Mouse (Mus musculus) gastrocnemius, postnatal 4 days (tissue): ENCODE measurements around the gene Trex1. TPM values are rescaled to one million over a fixed set of nuclear protein-coding genes. Genes with fewer than 3 reads are reported as not detected.

Source experiments
- DNase-seq, 2 experiments: peaks; one replicate each; pipeline ENCODE4 v3.0.0; 2021 to 2022; ENCODE audit warnings: low spot score in 2 of 2, mixed read lengths in 2 of 2
- total RNA-seq, 2 experiments: library from RNA; stranded (reverse); gene quantifications; 2 replicates each; pipeline ENCODE4 v1.2.3; 2021

Trex1 gene
- total RNA-seq, 2 experiments from 2014 or later, result 10.3 to 12.0 TPM

- DNase-seq, result no peak
Measured at GRCm38 (mm10) chr9:109090446-109090845, 30.9 kb upstream of the Trex1 start.

- peak in 1 of 2 experiments; percentile 49 for DNase-seq
Measured at GRCm38 (mm10) chr9:109087987-109088386, 28.5 kb upstream of the Trex1 start.

GRCm38 (mm10) chr9:109084922-109085321 lies 25.4 kb upstream of the Trex1 start:
- no peak for DNase-seq

- peak; percentile 50 to 77 for DNase-seq
Measured at GRCm38 (mm10) chr9:109082124-109082800, 22.7 kb upstream of the Trex1 start, which contains the start of the genes Ccdc51 and Tma7. TSS of gene Ccdc51 (plus strand) at chr9:109082493. TSS of gene Tma7 (minus strand) at chr9:109082587.

GRCm38 (mm10) chr9:109081749-109082123 lies 22.2 kb upstream of the Trex1 start:
- DNase-seq, result no peak

- DNase-seq, result no peak
Measured at GRCm38 (mm10) chr9:109080516-109080915, 21.0 kb upstream of the Trex1 start.

GRCm38 (mm10) chr9:109073661-109074573 lies 14.4 kb upstream of the Trex1 start, which contains the start of gene Atrip:
TSS of gene Atrip (minus strand) at chr9:109074124.
- peak; percentile 80 to 93 for DNase-seq

GRCm38 (mm10) chr9:109068095-109068735 lies 8.7 kb upstream of the Trex1 start:
- DNase-seq, result no peak

GRCm38 (mm10) chr9:109060898-109061295 lies 1.4 kb upstream of the Trex1 start:
- DNase-seq, result peak in 1 of 2 experiments; percentile 12

GRCm38 (mm10) chr9:109060184-109060897 lies 807 bp upstream of the Trex1 start:
- peak in 1 of 2 experiments; percentile 15 for DNase-seq

- DNase-seq, result peak in 1 of 2 experiments; percentile 16
Measured at GRCm38 (mm10) chr9:109058006-109058765, 1.3 kb downstream of the Trex1 start.

GRCm38 (mm10) chr9:109057543-109057942 lies 2.0 kb downstream of the Trex1 start:
- DNase-seq, result peak in 1 of 2 experiments; percentile 11

- DNase-seq, result peak in 1 of 2 experiments; percentile 12
Measured at GRCm38 (mm10) chr9:109056916-109057315, 2.6 kb downstream of the Trex1 start.

GRCm38 (mm10) chr9:109056081-109056690 lies 3.3 kb downstream of the Trex1 start:
- peak in 1 of 2 experiments; percentile 18 for DNase-seq

- DNase-seq, result peak in 1 of 2 experiments; percentile 15
Measured at GRCm38 (mm10) chr9:109055271-109056030, 4.1 kb downstream of the Trex1 start.

- DNase-seq, result peak; percentile 19 to 55
Measured at GRCm38 (mm10) chr9:109054712-109055111, 4.8 kb downstream of the Trex1 start.

GRCm38 (mm10) chr9:109053851-109054250 lies 5.7 kb downstream of the Trex1 start:
- DNase-seq, result peak in 1 of 2 experiments; percentile 11

- DNase-seq, result peak in 1 of 2 experiments; percentile 12
Measured at GRCm38 (mm10) chr9:109053366-109053765, 6.2 kb downstream of the Trex1 start.
